Mouse (Mus musculus): ENCODE measurements around the gene Olfr725. TPM values are rescaled to one million over a fixed set of nuclear protein-coding genes. Genes with fewer than 3 reads are reported as not detected.
A peak's percentile ranks its signal among the peaks of the same experiment; 100 is the strongest.

Olfr725 gene
- polyA plus RNA-seq (2014; fragmentation: Nextera tagmentation; extraction: Ambion mirVana) = not detected in 2 replicates

DNA sequence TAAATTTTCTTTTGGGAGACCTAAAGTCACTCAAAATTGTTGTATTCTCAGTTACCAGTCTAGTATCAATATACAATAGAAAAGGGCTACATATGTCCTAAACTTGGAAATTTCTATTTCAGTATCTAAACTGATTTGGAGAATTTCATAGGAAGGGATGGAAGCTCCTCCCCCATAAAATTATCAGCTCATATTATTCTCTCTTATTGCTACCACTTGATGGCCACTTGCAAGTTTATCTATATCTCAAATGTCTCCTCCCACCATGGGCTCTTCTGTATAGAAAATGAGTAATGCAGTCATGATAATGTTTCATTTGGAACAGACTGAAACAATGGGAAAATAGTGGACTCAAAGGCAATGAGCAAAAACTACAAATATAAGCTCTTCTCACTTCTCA is at the start of gene Olfr725:
Olfr725 (minus strand) TSS at position 101 of the 400 bp plus-strand sequence.
- no peak within 1 kb of the TSS for H3K27ac ChIP-seq (ENCODE audit: low read depth, low read length)
- H3K4me1 ChIP-seq (ENCODE audit: control insufficient read depth, insufficient read depth, low read length) = no peaks in the 10 kb centered on the region
- no peak within 1 kb of the TSS for H3K4me2 ChIP-seq
- H3K4me3 ChIP-seq (ENCODE audit: low read depth, low read length) = no peak within 1 kb of the TSS
- no peaks in the 10 kb centered on the region for H3K9me3 ChIP-seq (replicated peaks; ENCODE audit: control insufficient read depth, low read length)
- ATAC-seq (replicated peaks; ENCODE audit: insufficient number of reproducible peaks, low FRiP score, low TSS enrichment) = no peak
- no peaks in the 10 kb centered on the region for H3K36me3 ChIP-seq (ENCODE audit: control insufficient read depth, insufficient read depth, low read length)
- H3K27me3 ChIP-seq (ENCODE audit: control insufficient read depth, insufficient read depth, low read length) = no peaks in the 10 kb centered on the region
- H3K9ac ChIP-seq (ENCODE audit: low read depth, low read length) = no peak within 1 kb of the TSS

DNA sequence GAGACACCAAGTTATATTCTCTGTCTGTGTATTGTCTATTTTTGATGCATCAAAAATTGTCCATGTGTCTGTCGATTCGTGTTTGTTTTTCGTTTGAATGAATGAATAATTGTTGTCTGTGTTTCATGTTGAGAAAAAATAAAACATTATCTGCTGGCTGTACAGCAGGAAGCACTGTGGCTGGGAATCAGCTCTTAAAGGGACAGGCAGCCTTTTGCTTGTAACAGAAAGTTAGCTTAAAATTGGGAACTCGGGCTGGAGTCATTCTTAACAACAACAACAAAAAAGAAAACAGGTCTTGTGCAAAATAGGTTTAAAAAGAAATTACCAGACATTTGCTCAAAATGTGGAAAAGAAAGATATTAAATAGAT is 22.5 kb upstream of the Olfr725 start:
- ATAC-seq (replicated peaks; ENCODE audit: insufficient number of reproducible peaks, low FRiP score, low TSS enrichment) = 0 out of 2 replicates have a peak, but pooled peaks have one; percentile 25

DNA sequence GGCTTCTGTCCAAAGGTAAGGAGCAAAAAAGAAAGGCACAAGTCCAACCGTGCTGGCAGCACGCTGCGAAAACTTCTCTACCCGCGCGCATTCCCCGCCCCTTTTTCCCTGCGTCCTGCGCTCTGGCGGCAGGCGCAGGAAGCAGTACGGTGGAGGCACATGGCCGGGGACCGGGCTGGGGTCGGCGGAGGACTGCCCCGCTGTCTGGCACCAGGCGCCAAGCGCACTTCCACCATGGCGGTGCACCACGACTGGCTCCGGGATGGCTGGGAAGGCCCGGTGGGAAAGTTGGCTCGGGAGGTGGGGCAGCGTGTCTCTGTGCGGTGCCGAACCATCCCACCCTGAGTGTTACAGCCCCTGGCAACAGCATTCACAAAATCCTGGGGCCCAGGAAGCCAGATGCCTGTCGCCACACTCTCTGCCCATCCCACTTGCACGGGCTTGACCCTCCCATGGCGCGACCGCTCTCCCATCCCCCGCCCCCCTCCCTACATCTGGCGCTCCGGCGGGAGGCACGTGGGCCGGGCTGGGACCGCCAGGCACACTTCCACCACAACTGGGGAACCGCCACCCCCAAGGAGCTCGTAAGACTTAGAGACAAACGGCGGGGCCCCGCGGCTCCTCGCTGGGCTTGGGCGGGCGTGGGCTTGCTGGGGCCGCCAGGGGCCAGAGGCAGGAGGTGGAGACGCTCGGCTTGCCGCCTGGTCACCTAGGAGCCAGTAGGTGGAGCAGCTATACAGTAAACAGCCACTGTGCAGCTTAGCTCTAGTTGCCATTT is 22.0 kb upstream of the Olfr725 start:
- peak; percentile 96 for ATAC-seq (replicated peaks; ENCODE audit: insufficient number of reproducible peaks, low FRiP score, low TSS enrichment)
- H3K27ac ChIP-seq (ENCODE audit: low read depth, low read length) = peak overlapping the region; percentile 86
- peak overlapping the region; percentile 83 for H3K4me2 ChIP-seq
- no peaks in the 10 kb centered on the region; the same call in 1 of the 2 replicates for H3K4me1 ChIP-seq (ENCODE audit: control insufficient read depth, insufficient read depth, low read length)
- peak overlapping the region; percentile 76 for H3K4me3 ChIP-seq (ENCODE audit: low read depth, low read length)
- no peaks in the 10 kb centered on the region for H3K9me3 ChIP-seq (replicated peaks; ENCODE audit: control insufficient read depth, low read length)
- peak overlapping the region; percentile 81 for H3K9ac ChIP-seq (ENCODE audit: low read depth, low read length)
- under 1% methylated on average over 49 of the region's 52 CpGs for WGBS (ENCODE audit: insufficient replicate concordance)
- no peaks in the 10 kb centered on the region for H3K36me3 ChIP-seq (ENCODE audit: control insufficient read depth, insufficient read depth, low read length)
- no peaks in the 10 kb centered on the region for H3K27me3 ChIP-seq (ENCODE audit: control insufficient read depth, insufficient read depth, low read length)

More for the DNA sequence above, 22.5 kb upstream of the Olfr725 start:
- Histone ChIP-seq H3K27ac (ENCODE audit: low read depth, low read length) (no peak overlapping the region), H3K36me3 (ENCODE audit: control insufficient read depth, insufficient read depth, low read length) (no peaks in the 10 kb centered on the region), H3K27me3 (ENCODE audit: control insufficient read depth, insufficient read depth, low read length) (no peaks in the 10 kb centered on the region), H3K4me3 (ENCODE audit: low read depth, low read length) (peak overlapping the region; percentile 76), H3K4me2 (peak overlapping the region; percentile 83), H3K9ac (ENCODE audit: low read depth, low read length) (peak overlapping the region; percentile 81), H3K4me1 (ENCODE audit: control insufficient read depth, insufficient read depth, low read length) (no peaks in the 10 kb centered on the region; the same call in 1 of the 2 replicates), H3K9me3 (replicated peaks; ENCODE audit: control insufficient read depth, low read length) (no peaks in the 10 kb centered on the region)
- 1% methylated on average over 4 of the region's 4 CpGs for WGBS (ENCODE audit: insufficient replicate concordance)

DNA sequence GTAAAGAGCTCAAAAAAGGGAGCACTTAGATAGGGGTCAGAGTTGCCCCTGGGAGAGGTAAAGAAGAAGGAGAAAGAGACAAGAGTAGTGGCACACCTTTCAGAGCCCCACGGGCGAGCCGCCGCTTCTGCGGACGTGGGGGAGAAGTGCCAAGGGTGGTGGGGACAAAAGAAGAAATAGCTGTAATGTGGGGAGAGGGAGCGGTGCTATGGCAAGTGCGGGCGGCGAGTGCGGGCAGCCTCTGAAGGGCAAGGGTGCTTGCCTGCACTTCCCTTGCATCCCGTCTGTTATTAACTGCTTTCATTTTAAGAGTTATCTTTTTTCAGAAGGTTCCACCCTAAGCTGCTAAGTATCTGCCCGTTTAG is 21.4 kb upstream of the Olfr725 start:
- Histone ChIP-seq H3K27ac (ENCODE audit: low read depth, low read length) (peak overlapping the region; percentile 86; the same call in 1 of the 2 replicates), H3K9ac (ENCODE audit: low read depth, low read length) (peak overlapping the region; percentile 81), H3K4me3 (ENCODE audit: low read depth, low read length) (peak overlapping the region; percentile 76), H3K27me3 (ENCODE audit: control insufficient read depth, insufficient read depth, low read length) (no peaks in the 10 kb centered on the region), H3K4me1 (ENCODE audit: control insufficient read depth, insufficient read depth, low read length) (no peaks in the 10 kb centered on the region; the same call in 1 of the 2 replicates), H3K9me3 (replicated peaks; ENCODE audit: control insufficient read depth, low read length) (no peaks in the 10 kb centered on the region), H3K36me3 (ENCODE audit: control insufficient read depth, insufficient read depth, low read length) (no peaks in the 10 kb centered on the region), H3K4me2 (peak overlapping the region; percentile 83)
- ATAC-seq (replicated peaks; ENCODE audit: insufficient number of reproducible peaks, low FRiP score, low TSS enrichment) = no peak; the same call in 1 of the 2 replicates
- under 1% methylated on average over 8 of the region's 13 CpGs for WGBS (ENCODE audit: insufficient replicate concordance)

GRCm38 (mm10) chr14:50061179-50061578 is 21.0 kb upstream of the Olfr725 start:
- Histone ChIP-seq H3K27ac (ENCODE audit: low read depth, low read length) (no peak overlapping the region), H3K9ac (ENCODE audit: low read depth, low read length) (peak overlapping the region; percentile 81), H3K4me3 (ENCODE audit: low read depth, low read length) (peak overlapping the region; percentile 76), H3K4me2 (peak overlapping the region; percentile 83), H3K4me1 (ENCODE audit: control insufficient read depth, insufficient read depth, low read length) (no peaks in the 10 kb centered on the region; the same call in 1 of the 2 replicates), H3K27me3 (ENCODE audit: control insufficient read depth, insufficient read depth, low read length) (no peaks in the 10 kb centered on the region), H3K36me3 (ENCODE audit: control insufficient read depth, insufficient read depth, low read length) (no peaks in the 10 kb centered on the region), H3K9me3 (replicated peaks; ENCODE audit: control insufficient read depth, low read length) (no peaks in the 10 kb centered on the region)
- WGBS (ENCODE audit: insufficient replicate concordance) = 18% methylated on average over 11 of the region's 11 CpGs
- ATAC-seq (replicated peaks; ENCODE audit: insufficient number of reproducible peaks, low FRiP score, low TSS enrichment) = no peak

DNA sequence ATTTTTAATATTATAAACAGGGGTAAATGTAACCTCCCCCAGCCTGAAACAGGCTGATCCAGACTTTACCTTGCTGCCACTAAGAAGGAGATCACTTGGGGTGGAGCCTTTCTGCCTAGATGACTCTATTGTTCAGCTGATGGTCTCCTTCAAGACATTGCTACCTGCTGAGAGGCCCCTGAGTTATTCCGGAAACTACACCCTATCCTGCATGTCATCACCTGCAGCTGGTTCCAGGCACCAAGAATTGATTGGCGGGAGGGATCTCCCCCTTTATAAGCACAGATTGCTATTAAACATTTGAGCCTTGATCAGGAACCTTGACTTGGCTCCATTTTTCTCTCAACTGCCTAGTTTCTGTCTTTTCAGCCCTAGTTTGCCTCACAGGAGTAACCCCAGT is 8.1 kb downstream of the Olfr725 start:
- no peak overlapping the region for H3K27ac ChIP-seq (ENCODE audit: low read depth, low read length)
- no peaks in the 10 kb centered on the region for H3K9me3 ChIP-seq (replicated peaks; ENCODE audit: control insufficient read depth, low read length)
- H3K4me1 ChIP-seq (ENCODE audit: control insufficient read depth, insufficient read depth, low read length) = no peaks in the 10 kb centered on the region
- no peaks in the 10 kb centered on the region for H3K36me3 ChIP-seq (ENCODE audit: control insufficient read depth, insufficient read depth, low read length)
- H3K4me3 ChIP-seq (ENCODE audit: low read depth, low read length) = no peak overlapping the region
- H3K27me3 ChIP-seq (ENCODE audit: control insufficient read depth, insufficient read depth, low read length) = no peaks in the 10 kb centered on the region
- no peak overlapping the region for H3K4me2 ChIP-seq
- H3K9ac ChIP-seq (ENCODE audit: low read depth, low read length) = no peak overlapping the region
- ATAC-seq (replicated peaks; ENCODE audit: insufficient number of reproducible peaks, low FRiP score, low TSS enrichment) = no peak
- 73% methylated on average over 2 of the region's 2 CpGs for WGBS (ENCODE audit: insufficient replicate concordance)

- Histone ChIP-seq H3K4me2 (no peak overlapping the region), H3K9ac (ENCODE audit: low read depth, low read length) (no peak overlapping the region), H3K4me1 (ENCODE audit: control insufficient read depth, insufficient read depth, low read length) (no peaks in the 10 kb centered on the region), H3K27me3 (ENCODE audit: control insufficient read depth, insufficient read depth, low read length) (no peaks in the 10 kb centered on the region), H3K27ac (ENCODE audit: low read depth, low read length) (no peak overlapping the region), H3K9me3 (replicated peaks; ENCODE audit: control insufficient read depth, low read length) (no peaks in the 10 kb centered on the region), H3K4me3 (ENCODE audit: low read depth, low read length) (no peak overlapping the region), H3K36me3 (ENCODE audit: control insufficient read depth, insufficient read depth, low read length) (no peaks in the 10 kb centered on the region)
- WGBS (ENCODE audit: insufficient replicate concordance) = 74% methylated on average over 4 of the region's 4 CpGs
- ATAC-seq (replicated peaks; ENCODE audit: insufficient number of reproducible peaks, low FRiP score, low TSS enrichment) = no peak
Observed at GRCm38 (mm10) chr14:50031356-50031755, 8.8 kb downstream of the Olfr725 start.

DNA sequence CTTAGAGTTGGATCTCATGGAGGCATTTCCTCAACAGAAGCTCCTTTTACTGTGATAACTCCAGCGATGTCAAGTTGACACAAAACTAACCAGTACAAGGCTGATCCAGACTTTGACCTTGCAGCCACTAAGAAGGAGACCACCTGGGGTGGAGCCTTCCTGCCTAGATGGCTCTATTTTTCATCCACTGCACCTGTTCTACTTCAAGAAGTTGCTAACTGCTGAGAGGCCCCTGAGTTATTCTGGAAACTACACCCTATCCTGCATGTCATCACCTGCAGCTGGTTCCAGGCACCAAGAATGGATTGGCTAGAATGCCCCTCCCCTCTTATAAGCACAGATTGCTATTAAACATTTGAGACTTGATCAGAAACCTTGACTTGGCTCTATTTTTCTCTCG is 13.8 kb downstream of the Olfr725 start:
- ATAC-seq (replicated peaks; ENCODE audit: insufficient number of reproducible peaks, low FRiP score, low TSS enrichment) = no peak
- Histone ChIP-seq H3K4me1 (ENCODE audit: control insufficient read depth, insufficient read depth, low read length) (no peaks in the 10 kb centered on the region), H3K9ac (ENCODE audit: low read depth, low read length) (no peak overlapping the region), H3K27ac (ENCODE audit: low read depth, low read length) (no peak overlapping the region), H3K27me3 (ENCODE audit: control insufficient read depth, insufficient read depth, low read length) (no peaks in the 10 kb centered on the region), H3K9me3 (replicated peaks; ENCODE audit: control insufficient read depth, low read length) (no peaks in the 10 kb centered on the region), H3K4me2 (no peak overlapping the region), H3K36me3 (ENCODE audit: control insufficient read depth, insufficient read depth, low read length) (no peaks in the 10 kb centered on the region), H3K4me3 (ENCODE audit: low read depth, low read length) (no peak overlapping the region)
- WGBS (ENCODE audit: insufficient replicate concordance) = 65% methylated on average over 2 of the region's 2 CpGs
